Mouse (Mus musculus) adrenal gland, postnatal 36 days (tissue): ENCODE data around the gene Slit2. TPM values are rescaled to one million over a fixed set of nuclear protein-coding genes. Genes with fewer than 3 reads are reported as not detected.
A peak's percentile ranks its signal among the peaks of the same experiment; 100 is the strongest.

Source experiments
- DNase-seq, 2 experiments: peaks; one replicate each; pipeline ENCODE4 v3.0.0; 2021; ENCODE audit warnings: mixed read lengths in 1 of 2
- long read RNA-seq, 2 experiments: library from polyadenylated mRNA; stranded (forward); transcript quantifications; one replicate each; pipeline ENCODE4 v2.0.0; 2021; ENCODE audit warnings: borderline sequencing depth in 2 of 2
- total RNA-seq, 2 experiments: library from RNA; stranded (reverse); gene quantifications; 2 replicates each; pipeline ENCODE4 v1.2.3; 2021

Gene Slit2
- 10 to 100 TPM in 1 of 2 experiments, 1 to 10 TPM in 1; 4.4 to 30.0 TPM for total RNA-seq
- long read RNA-seq, experiment 1, partial matches to known transcripts: 0 of 2 reads
- long read RNA-seq, experiment 1, other reads (novel, unspliced or antisense): 2 of 2 reads
- long read RNA-seq, experiment 2, partial matches to known transcripts: 0 of 1 reads
- long read RNA-seq, experiment 2, other reads (novel, unspliced or antisense): 1 of 1 reads

DNA sequence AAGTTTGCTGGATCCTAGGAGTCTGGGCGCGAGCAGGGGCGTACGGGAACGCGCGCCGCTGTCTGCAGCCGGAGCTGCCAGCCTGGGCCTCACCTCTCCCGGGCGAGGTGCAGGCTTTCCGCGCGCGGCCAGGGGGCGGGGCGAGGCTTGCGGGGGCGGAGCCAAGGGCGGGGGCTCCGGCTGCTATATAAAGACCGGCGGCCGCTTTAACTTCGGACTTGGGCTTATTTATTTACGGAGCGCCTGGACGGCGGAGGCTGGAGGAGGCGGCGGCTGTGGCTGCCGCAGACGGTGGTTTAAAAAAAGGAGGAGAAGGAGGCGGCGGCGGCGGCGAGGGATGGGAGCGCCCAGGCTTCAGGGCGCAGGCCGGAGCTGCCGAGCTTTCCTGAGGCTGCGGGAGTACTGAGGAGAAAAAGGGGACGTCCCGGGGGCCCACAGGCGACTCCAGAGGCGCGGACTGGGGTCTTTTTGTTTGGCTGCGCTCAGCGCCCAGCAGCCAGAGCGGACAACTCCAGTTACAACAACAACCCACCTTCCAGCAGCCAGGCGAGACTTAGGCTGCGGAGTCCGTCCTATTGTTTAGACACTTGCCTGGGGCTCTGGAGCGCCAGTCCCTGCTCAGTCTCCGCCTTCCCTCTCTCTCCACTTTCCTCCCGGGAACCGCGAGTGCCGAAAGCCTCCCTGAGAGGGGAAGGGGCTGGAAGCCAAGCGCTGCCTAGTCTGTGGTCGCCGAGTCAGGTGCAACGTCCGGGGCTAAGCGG lies at the start of gene Slit2:
Slit2 (plus strand) TSS at position 198 of the 761 bp plus-strand sequence.
- peak; percentile 90 to 91 for DNase-seq

DNA sequence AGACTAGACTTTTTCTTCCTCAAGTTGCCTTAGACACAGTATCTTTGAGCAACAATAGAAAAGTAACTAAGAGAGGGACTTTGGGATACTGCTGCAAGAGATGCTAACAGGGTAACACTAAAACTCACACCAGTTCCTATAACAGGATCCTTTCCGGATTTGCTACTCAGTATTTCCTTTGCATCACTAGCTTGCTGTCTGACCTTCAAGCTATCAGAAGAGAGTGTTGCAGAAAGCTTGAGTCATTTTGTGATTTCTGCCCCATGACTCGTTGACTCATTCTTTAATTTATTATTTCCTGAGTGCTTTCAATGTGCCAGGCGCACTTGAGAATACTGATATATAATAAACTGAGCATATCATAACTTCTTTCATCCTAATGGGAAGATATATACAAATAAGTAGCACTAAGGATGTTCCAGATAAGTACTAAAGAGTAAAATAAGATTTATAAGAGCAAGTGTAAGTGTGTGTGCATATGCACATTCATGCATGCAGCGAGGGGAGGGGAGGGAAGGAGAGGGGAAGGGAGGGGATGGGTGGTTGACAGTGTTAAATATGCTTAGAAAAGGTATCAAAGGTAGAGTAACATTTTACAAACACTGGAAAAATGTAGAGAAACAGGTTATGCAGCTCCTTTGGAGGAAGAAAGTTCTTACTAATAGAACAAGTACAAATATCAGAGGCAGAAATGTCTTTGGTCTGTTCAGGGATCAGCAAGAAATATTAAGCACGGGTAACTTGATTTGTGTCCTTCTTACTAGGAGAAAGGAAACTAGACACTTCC lies 44.2 kb upstream of the Slit2 start:
- no peak for DNase-seq

- peak; percentile 4 to 47 for DNase-seq
Observed at GRCm38 (mm10) chr5:47956451-47956850, 26.5 kb upstream of the Slit2 start.

DNA sequence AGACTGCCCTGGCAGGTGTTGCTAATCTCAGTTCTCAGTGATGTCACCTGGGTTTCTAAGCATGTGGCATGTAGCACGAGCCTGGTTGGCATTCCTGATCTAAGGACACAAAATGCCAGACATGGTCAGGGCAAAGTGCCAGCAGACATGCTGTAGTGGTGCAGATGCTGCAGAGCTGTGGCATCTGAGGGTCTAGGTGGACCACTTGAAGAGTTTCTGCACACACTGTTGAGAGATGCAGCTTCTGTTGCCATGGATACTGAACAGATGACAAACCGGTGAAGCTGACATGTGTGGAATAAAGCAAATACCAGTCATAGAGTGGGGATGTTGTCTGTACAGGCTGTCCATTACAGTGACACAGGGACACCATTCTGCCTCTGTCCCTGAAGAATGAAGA lies 7.1 kb upstream of the Slit2 start:
- DNase-seq: no peak

DNA sequence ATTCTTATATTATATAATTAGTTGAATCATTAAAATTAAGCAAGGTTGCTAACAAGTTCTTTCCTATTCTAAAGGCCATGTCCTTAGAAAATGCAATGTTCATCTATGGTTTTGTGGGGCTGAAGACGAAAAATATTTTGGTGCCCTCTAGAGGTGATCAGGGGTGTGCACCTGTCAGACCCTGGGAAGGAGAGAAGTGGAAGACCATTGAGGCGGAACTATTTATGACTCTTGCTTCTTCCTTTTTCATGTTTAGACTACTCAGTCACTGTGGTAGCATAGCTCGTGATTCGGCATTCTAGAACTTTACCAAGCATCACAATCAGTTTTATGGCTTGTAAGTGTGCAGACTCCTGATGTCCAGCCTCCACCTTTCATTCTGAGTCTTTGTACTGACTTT lies 3.6 kb upstream of the Slit2 start:
- DNase-seq: peak in 1 of 2 experiments; percentile 19

- DNase-seq: no peak
Observed at GRCm38 (mm10) chr5:47980459-47980858, 2.5 kb upstream of the Slit2 start.

DNA sequence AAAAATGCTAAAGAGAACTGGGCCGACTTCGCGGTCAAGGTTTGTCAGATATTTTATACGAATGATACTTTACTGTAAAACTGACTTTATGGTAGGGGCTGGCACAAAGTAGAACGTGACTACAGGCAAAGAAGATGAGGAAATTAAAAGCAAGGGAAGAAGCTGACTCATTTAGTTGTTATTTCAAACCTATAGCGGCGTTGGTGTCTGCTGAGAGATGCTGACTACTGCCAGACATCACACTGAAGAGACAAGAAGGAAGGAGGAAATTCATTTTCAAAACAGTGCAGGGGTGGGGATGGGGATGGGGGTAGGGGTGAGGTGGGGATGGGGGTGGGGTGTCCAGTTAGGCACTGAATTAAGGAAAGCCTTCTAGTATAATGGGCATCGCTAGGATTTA lies 987 bp upstream of the Slit2 start:
- DNase-seq: no peak

- peak; percentile 16 to 44 for DNase-seq
Observed at GRCm38 (mm10) chr5:47983746-47984583, 1.0 kb downstream of the Slit2 start.

DNA sequence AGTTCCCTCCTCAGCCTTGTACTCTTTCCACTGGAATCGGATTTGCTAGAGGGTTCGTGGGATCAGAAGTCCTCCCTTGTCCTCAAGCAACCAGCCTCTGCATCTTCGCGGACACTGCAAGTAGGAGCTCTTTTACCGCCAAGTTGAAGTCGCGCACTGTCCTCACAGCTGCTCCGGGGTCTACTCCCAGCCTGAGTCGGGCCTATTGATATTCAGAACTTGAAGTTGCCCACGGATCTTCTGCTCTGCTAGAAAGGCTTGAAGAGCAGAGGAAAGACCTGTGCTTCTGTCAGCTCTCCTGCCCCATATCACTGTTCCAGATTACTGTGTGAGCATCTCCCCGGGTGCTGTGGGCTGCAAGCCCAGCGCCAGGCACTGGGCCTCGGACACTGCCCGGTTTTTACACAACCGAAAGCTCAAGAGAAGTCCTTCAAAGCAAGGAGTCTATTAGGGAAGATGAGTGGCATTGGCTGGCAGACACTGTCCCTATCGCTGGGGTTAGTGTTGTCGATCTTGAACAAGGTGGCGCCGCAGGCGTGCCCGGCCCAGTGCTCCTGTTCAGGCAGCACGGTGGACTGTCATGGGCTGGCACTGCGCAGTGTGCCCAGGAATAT lies 1.8 kb downstream of the Slit2 start:
- DNase-seq: peak in 1 of 2 experiments; percentile 10

- DNase-seq: peak; percentile 12 to 28
Observed at GRCm38 (mm10) chr5:47985198-47985631, 2.3 kb downstream of the Slit2 start.

- DNase-seq: peak in 1 of 2 experiments; percentile 12
Observed at GRCm38 (mm10) chr5:47985901-47986670, 3.1 kb downstream of the Slit2 start.

GRCm38 (mm10) chr5:47990926-47991325 lies 8.0 kb downstream of the Slit2 start:
- no peak for DNase-seq

DNA sequence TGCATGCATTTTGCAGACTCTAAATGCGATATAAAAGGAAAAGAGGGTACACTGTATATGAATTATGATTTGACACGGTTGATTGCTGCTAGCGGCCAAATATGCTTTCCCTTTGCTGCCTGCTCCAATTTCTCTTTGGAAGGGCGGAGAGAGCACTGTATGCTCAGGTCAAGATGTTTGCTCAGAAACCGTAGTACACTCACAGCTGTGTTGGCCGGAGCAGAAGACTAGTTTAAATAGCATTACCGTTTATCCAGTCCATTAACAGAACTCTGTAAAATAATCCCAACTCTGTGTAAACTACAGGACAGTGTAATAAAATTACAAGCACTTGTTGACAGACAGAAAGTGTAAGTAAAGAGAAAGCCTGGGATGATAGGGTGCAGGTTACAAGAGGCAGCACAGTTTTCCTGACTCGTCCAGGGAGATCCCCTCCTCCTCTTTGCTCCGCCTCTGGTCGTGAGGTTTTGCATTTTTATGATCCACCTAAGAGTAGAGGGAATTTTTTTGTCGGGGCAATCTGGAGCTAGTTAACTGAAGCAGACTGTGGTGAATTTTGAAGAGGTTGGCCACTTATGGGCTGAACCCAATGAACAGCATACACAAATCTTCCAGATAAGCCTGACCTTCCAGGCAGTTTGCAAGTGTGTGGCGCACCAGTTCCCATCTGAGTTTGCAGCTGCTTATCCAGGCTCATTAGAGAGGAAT lies 20.9 kb downstream of the Slit2 start:
- DNase-seq: no peak

GRCm38 (mm10) chr5:48005533-48005932 lies 22.6 kb downstream of the Slit2 start:
- DNase-seq: no peak

- no peak for DNase-seq
Observed at GRCm38 (mm10) chr5:48006059-48006458, 23.1 kb downstream of the Slit2 start.

GRCm38 (mm10) chr5:48023441-48023840 lies 40.5 kb downstream of the Slit2 start:
- no peak for DNase-seq

GRCm38 (mm10) chr5:48034875-48035274 lies 51.9 kb downstream of the Slit2 start:
- no peak for DNase-seq

- DNase-seq: peak in 1 of 2 experiments; percentile 11
Observed at GRCm38 (mm10) chr5:48038033-48038432, 55.1 kb downstream of the Slit2 start.

GRCm38 (mm10) chr5:48048986-48049751 lies 66.2 kb downstream of the Slit2 start:
- DNase-seq: no peak
